Mouse (Mus musculus) cortical plate, adult 2 months (tissue): ENCODE data around the gene Myo9b.

Experiments used
- CTCF ChIP-seq: fragments of 200-500 bp; IDR thresholded peaks from 2 replicates; pipeline ENCODE4 v1.5.1; 2011; ENCODE audit warnings: mild to moderate bottlenecking, control low read depth, low read length; ENCODE audit not compliant: insufficient read depth; ENCODE audit errors: extremely low read depth
- POLR2A ChIP-seq: fragments of 200-500 bp; IDR thresholded peaks from 2 replicates; pipeline ENCODE4 v1.6.1; 2011; ENCODE audit warnings: mild to moderate bottlenecking, low read length, control low read depth; ENCODE audit not compliant: insufficient read depth; ENCODE audit errors: extremely low read depth

GRCm38 (mm10) chr8:71290911-71291310 is 18.4 kb downstream of the Myo9b start:
- TF ChIP-seq CTCF (no peak), POLR2A (no peak)
